Mouse (Mus musculus) spleen, postnatal 36 days (tissue): Measurements from ENCODE around the gene Imp3.
"Not testable (repeated sequence)": the region's sequence is repeated elsewhere in the genome, so short reads cannot be mapped to it uniquely, and the experiment has no call there.

Experiments
- DNase-seq, 2 experiments: peaks; one replicate each; pipeline ENCODE4 v3.0.0; 2022; ENCODE audit warnings: low spot score in 2 of 2, mixed read lengths in 1 of 2

Imp3 gene

DNA sequence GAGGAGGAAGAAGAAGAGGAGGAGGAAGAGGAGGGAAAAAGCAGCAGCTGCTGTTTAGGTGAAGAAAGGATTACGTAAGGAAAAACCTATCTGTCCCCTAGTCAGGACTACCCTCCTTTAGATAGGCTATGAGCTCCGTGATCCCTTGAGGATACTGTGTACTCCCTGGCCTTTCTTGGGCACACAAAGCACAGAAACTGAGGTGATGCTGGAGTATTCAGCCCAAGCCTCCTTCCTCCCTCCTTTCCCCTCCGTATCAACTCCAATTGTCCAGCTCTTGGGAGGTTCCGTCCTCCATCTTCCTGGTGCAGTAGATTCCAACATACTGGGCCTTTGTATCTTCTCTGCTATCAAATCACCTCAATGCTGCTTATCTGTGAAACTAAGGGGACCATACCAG, 14.5 kb upstream of the Imp3 start:
- no peak for DNase-seq

DNA sequence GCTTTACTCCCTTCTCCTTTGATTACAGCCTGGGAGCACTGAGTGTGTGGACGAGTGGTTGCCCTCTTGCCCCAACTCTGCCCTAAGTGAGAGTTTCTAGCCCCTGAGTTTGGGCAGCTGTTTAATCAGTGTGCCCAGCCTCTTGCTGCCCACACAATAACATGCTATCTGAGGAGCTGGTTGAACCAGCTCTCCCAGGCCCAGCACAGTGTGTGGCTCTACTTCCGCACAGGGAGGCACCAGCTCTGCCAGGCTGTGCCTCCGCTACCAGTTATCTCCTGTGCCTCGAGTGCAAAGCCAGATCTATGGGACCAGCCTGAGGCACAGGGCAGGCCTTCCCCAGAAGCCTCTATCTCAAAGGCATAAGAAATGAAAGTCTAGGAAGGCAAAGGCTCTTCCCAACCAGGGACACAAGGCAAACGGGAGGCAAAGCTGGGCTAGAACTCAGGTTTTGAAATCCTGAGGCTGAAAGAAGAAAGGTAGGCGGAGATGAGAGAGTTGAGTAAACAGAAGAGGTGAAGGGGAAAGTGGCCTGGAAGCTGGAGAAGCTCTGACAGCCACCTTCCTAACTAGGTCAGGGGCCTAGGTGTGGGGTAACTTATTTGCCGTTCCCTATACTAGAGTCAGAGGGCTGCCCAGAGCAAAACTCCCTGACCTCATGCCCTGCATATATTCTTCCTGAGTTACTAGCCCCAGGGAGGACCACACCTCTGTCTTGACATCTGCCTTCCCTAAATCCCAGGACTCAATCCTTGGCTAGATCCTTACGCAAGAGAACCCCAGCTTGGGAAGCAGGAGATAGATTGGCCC, 13.2 kb upstream of the Imp3 start:
- DNase-seq, result no peak

DNA sequence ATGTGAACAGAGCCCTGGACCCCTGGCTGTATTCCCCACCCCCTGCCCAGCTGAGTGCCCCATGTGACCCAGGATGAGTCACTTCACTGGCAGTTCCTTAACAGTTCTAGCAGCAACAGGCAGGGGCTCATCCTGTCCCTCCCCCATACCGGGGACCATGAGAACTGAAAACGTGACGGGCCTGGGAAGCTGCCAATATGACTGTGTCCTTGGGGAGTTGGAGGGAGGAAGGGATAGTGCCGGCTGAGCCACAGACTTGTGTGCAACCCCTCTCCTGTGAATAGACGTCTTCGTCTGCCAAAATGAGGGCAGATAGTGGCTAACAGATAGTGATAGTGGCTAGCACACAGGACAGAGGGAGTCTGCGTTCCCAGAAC, 12.6 kb upstream of the Imp3 start:
- DNase-seq, result peak; percentile 38 to 56

DNA sequence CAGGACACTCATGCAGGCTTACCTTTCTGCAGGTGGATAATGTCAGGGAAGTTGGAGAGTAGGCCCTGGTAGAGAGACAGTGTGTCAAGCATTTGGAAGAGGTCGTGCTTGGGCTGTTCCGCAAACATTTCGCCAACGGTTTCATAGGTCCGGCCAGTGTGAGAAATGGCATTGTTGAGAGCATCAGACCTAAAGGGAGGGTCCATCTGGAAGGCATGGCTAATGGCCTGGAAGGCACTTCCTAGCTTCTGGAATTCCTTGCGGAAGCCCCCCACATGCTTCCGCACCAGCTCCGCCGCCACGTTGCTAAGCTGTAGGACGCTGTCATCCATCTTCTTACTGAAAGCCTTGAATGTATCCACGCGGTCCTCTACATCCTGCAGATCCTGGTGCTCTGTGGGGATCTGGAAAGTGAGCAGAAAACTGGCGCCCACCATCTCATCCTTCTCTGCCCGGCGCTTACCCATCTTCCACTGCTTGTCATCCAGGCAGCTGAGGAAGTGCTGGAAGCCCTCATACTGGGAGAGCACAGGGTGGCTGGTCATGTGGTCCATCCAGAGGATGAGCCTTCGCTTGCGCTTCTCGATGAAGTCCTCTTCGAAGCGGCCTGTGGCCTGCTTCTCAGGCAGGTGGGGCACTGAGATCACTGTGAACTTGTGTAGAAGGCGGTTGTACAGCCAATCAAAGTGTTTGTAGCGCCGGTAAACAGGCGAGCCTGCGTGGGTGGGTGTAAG, 11.8 kb upstream of the Imp3 start:
- DNase-seq, result no peak

DNA sequence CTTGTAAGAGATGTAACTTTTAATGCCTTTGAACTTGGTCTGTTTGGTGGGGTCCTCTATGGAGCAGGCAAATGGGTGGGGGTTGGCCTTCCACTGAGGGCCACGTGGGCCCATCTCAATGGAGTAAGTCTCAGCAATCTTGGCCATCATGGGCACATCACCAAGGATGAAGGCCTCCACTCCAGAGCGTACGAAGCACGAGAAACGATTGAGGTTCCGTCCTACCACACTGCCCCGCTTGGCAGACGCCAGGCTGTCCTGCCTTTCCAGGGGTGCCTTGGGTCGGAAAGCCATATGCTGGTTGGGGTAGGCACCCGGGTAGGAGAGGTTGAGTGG, 11.3 kb upstream of the Imp3 start:
- no peak for DNase-seq

DNA sequence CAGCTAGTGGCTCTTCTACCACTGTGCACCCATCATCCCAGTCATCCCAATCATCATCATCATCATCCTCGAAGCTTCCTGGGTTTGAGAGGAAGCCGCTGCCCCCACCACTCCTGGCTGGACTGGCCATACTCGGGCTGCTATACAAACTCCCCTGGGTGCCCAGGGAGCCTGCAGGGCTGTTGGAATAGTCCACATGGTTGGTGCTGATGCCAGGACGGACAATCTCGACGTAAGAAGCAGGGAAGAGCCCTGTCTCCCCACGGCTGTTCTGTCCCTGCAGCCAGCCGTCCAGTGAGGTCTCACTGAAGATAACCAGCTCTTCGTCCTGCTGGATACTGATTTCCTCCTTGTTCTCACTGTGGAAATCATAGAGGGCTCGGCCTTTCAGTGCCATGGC, 10.9 kb upstream of the Imp3 start:
- no peak for DNase-seq

DNA sequence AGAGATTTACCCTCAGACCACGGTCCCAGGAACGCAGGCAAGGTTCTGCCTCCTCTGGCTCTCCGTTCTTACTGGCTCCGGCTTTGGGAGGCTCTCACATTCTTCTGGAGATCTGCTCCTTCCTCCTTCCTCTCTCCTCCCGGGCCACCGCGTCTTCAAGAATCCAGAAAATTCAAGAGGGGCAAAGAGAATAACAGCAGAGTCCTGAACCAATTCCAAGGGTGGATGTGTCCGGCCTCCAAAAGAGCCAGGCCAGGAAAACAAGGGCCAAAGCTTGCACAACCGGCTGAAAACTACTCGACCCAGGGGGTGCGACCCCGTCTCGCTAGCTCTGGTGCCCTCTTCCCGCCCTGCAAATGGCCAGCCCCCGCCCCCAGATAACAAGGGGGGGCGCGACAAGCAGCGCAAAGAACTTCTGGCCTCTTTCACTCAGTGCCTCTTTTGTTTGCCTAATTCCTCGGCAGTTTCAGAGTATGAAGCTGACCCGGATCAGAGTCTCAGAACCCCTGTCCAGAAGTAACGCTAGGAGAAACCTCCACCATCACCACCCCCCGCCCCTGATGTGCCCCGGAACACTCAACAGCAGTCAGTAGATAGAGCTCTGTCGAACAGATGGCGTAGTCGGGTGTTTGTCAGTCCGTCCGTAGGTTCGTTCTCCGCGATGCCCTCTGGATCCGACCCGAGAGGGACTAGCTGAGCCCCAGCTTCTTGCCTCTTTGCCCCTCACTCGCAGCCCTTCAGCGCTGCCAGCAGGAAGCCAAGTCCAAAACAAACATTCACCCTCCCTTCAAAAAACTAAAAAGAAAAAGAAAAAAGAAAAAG, 9.9 kb upstream of the Imp3 start:
- DNase-seq, result no peak

DNA sequence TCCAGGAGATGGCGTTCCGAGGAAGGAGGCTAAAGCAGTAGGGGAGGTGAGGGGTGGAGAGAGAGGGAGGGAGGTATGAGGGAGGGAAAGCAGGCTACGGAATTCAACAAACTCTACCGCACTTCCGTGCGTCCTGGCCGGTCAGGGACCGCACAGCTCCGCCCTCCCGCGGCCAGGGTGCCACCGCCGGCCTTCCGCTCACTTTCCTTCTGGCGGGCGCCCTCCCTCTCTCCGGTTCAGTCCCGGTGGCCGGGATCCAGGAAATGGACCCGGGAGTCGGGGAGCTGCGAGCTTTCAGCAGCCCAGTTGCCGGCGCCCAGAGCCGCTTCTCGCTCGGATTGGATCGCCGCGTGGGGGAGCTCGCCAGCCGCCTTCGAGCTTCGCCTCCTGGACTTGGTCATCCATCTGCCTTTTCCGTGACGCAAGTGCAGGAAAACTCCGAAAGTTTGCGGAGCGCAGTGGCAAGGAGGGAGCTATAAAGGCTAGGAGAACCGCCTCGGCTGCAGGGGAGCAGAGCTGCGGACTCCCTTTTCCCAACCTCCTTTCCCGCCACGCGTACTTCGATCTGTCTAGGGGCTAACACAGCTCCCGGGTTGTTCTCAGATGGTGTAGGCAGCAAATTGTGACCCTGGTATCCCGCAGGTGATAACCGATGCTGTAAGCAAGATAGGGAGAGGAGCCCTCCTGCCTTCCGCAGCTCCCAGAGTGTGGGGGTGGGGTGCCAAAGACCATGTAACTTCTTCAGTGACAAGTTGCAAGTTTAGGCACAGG, 9.0 kb upstream of the Imp3 start, which contains the start of gene Snx33:
TSS of gene Snx33 (minus strand) at position 331 of the 771 bp plus-strand sequence.
- DNase-seq, result peak; percentile 73 to 75

DNA sequence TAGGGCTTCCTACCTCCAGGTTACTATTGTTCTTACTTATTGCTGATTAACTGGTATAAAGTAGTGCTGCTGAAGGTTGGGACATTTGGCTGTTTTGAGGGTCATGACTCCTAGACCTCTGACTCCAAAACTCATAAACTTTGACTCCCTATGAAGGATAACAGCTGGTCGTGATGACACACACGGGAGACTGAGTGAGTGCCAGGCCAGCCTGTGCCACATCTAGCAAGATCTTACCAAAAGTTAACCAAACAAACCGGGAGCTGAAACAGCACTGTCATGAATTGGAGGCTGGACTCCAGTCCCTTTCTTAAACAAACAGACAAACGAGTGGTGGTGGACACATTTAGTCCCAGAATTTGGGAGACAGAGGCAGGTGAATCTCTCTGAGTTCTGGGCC, 7.8 kb upstream of the Imp3 start:
- no peak for DNase-seq

DNA sequence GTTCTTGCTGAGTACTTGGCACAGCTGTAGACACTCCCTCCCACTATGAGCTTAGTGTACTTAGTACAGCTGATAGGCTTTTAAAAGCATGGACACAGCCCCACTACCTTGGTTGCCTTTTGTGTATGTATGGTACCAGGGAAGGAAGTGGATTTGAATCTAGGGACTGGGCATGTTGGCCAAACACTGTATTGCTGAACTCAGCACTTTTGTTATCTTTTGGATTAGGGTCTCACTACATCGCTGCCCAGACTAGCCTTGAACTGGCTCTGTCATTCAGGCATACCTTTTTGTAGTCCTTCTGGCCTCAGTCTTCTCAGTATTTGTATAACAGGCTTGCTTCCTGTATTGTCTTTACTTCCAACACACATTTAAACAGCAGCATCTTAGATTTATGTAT, 6.7 kb upstream of the Imp3 start:
- DNase-seq, result no peak

DNA sequence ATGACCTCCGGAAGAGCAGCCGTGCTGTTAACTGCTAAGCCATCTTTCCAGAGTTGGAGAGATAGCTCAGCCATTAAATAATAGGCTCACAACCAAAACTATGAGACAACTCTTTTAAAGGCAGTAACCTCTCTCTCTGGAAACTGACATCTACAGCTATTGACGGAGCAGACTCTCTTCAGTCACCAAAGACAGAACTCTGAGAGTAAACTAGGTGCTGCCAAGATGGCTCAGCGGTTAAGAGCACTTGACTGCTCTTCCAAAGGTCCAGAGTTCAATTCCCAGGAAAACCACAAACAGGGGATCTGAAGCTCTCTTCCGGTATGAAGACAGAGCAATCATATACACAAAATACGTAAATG, 433 bp upstream of the Imp3 start:
- DNase-seq, result no peak

DNA sequence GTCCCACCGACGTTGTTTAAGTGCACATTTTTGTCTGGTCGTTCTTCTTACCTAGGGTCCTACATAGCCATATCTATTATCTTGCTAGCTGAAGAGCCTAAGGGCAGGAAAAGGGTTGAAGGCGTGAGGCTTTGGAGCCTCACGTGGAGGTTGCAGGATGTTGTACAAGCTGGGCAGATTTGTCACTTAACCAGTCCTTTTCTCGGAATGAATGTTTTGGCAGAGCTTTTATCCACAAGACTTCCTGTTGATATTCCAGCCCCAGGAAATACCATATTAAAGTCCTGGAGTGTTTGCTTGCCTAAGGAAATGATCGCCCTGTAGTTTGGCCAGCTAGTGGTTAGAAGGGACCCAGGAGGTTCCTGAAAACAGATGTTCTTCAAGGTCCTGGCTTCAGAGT, 1.1 kb downstream of the Imp3 start:
- peak in 1 of 2 experiments; percentile 23 for DNase-seq

DNA sequence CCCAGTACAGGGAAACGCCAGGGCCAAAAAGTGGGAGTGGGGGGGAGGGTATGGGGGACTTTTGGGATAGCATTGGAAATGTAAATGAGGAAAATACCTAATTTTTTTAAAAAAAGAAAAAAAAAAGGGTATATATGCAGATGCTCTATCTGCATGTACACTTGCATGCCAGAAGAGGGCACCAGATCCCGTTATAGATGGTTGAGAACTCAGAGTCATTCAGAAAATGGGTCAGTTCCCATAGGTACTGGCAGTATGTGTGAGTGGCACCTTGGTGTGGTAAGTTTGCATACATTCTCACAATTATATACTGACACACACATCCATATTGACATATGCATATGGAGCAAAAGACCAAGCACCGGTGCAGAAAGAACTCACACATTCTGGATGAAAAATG, 10.2 kb downstream of the Imp3 start:
- peak; percentile 53 to 58 for DNase-seq

DNA sequence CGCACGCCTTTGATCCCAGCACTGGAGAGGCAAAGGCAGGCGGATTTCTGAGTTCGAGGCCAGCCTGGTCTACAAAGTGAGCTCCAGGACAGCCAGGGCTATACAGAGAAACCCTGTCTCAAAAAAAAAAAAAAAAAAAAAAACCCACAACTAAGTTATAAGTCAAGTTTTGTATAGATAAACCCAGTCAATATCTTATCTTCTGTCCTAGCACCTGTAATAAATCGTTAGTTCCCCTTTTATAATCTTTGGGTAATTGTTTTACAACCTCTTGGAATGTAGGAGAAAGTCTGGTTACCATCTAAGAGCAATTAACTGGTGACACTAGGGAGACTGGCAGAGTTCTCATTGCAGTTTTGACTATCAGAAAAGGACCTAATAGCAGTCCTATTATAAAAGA, 11.4 kb downstream of the Imp3 start:
- DNase-seq, result not testable (repeated sequence)

DNA sequence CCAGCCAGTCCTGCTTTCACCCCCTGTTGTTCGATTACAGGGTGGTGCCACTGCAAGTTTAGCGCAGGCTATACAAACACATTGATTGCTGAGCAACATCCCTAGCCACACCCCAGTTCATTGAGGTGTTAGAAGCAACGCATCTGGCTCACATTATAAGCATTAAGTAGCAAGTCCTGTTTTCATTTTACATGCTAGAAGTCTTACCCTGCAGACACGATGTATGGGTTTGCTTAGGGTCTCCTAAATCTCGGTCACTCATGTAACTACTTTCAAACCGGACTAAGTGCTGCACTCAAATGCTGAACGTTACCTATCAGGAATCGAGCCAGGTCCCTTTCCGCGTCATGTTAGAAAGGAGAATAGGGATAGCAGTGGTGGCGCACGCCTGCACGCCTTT, 12.5 kb downstream of the Imp3 start:
- DNase-seq, result no peak

DNA sequence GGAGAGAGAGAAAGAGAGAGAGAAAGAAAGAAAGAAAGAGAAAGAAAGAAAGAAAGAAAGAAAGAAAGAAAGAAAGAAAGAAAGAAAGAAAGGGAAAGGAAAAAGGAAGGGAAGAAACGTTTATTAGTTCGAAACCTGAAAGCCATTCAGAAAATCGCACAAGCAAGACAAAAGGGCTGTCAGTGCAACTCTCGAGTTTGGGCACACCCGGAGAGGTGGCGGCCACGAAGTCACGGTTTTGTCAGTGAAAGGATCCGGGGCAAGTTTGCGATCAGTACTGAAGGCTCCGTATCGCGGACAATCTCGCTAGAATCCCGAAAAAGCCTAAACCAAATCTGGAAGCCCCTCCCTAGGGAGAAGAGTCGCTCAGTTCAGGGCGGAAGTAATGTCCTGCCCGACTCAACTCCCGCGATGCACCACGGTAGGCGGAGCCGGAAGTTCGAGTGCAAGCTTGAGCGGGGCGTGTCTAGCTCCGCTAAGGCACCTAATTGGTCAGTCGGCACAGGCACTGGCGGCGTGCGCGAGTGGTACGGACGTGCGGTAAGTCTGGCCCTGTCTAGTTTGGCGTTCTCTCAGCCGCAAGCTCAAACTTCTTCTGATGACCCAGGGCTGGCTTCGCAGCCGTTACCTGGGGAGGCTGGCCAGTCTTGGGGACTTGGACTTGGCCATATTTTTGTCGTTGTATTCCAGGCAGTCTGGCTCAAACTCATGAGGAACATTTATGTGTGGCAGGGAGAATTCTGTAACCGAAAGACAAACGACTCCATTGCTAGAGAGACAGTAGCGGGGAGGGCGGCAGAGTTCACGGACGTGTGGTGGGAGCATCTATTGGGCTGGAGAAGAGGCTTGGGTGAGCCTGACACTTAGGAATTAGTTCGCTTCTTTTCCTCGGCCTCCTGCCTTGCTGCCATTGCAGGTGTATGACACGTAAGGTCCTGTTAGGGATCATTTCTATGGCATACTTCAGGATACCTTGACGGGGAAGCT, 13.4 kb downstream of the Imp3 start, which contains the start of gene Snupn:
TSS of gene Snupn (plus strand) at position 465 of the 987 bp plus-strand sequence.
- DNase-seq, result peak; percentile 98

DNA sequence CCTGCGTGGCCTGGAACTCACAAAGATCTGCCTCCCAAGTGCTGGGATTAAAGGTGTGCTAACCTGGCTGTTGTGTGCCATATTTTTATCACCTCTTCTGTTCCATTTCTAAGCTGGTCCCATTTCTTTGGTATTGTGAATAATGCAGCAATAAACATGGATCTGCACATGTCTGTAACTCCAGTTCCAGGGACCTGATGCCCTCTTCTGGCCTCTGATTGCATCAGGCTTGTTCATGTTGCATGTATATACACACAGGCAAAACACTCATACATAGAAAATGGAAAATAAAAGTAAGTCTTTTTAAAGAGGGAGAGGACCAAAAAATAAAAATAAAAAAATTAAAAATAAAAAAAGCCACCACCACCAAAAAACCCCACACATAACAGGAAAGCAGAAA, 16.3 kb downstream of the Imp3 start:
- DNase-seq, result no peak

DNA sequence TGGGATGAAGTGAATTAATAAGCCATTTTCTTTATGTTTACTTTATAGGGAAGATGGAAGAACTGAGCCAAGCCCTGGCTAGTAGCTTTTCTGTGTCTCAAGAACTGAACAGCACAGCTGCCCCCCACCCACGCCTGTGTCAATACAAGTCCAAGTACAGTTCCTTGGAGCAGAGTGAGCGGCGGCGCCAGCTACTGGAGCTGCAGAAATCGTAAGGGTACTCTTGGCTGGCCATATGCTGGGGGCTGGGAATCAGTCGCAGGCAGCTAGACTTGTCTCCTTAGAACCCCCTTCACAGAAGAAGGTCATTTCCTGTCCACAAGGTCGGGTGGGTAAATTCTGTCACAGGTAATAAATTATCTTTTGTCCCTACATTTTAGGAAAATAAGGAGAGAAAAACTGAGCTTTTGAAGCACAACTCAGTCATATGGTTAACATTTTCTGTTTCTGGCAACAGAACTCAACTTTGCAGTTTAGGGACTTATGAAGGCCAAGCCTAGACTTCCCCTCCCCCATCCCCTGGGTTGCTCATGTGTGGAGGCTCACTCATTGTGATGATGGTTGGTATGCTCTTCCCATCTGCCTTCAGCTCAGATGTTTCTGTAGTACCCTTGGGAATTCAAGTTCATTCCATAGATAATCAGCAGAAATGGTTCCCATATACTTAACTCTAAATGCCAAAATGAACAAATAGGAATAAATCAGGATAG, 19.8 kb downstream of the Imp3 start:
- no peak for DNase-seq

DNA sequence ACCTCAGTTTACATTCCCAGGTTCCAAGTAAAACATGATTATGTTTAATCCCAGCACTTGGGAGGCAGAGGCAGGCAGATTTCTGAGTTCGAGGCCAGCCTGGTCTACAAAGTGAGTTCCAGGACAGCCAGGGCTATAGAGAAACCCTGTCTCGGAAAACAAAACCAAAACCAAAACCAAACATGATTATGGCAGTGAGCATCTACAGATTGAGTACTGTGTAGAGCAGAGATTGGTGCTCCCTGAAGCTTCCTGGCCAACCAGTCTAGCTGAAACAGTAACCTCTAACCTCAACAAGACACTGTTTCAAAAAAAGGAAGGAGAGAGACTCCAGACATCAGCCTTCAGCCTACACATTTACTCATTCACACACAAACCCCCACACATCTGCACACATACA, 21.4 kb downstream of the Imp3 start:
- no peak for DNase-seq

DNA sequence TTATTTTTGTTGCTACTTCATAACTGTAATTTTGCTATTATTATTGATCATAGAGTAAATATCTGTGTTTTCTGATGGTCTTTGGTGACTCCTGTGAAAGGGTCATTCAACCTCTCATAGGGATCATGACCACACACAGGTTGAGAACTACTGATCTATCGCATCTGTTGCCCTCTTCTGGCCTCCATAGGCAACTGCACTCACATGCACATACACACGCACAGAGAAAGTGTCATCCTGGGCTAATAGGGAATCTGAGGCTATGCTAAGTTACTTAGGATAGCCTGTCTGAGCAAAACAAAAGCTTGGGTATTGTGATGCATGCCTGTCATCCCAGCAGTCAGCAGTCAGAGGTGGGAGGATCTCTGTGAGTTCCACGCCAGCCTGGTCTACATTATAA, 24.3 kb downstream of the Imp3 start:
- no peak for DNase-seq
